Mouse (Mus musculus) stomach, postnatal 0 days (tissue): ENCODE data around the gene Sdk2. TPM values are rescaled to one million over a fixed set of nuclear protein-coding genes. Genes with fewer than 3 reads are reported as not detected.
A peak's percentile ranks its signal among the peaks of the same experiment; 100 is the strongest.

Experiments
- ATAC-seq: fragments of 200-750 bp; cut with Nextera tagmentation; 2 replicates; pipeline ENCODE4 v1.8.0; 2017; ENCODE audit not compliant: low FRiP score, low TSS enrichment
- DNase-seq: peaks from one replicate; pipeline ENCODE4 v3.0.0-alpha.2; 2016; ENCODE audit warnings: low spot score
- H3K27ac ChIP-seq: fragments of 300-500 bp; sonication (generic); replicated peaks from 2 replicates; pipeline ENCODE4 v1.5.1; 2014; ENCODE audit warnings: mild to moderate bottlenecking, control low read depth
- H3K27me3 ChIP-seq: fragments of 300-500 bp; sonication (generic); 2 replicates; pipeline ENCODE4 v1.6.1; 2014; ENCODE audit warnings: low read length; ENCODE audit not compliant: control insufficient read depth, insufficient read depth
- H3K36me3 ChIP-seq: fragments of 300-500 bp; sonication (generic); 2 replicates; pipeline ENCODE4 v1.6.1; 2014; ENCODE audit warnings: low read length, mixed read lengths; ENCODE audit not compliant: control insufficient read depth, insufficient read depth
- H3K4me1 ChIP-seq: fragments of 300-500 bp; sonication (generic); replicated peaks from 2 replicates; pipeline ENCODE4 v1.6.1; 2014; ENCODE audit warnings: antibody characterized with exemption; ENCODE audit not compliant: control insufficient read depth, insufficient read depth
- H3K4me2 ChIP-seq: fragments of 300-500 bp; sonication (generic); replicated peaks from 2 replicates; pipeline ENCODE4 v1.6.1; 2014; ENCODE audit warnings: low read depth, mild to moderate bottlenecking, control low read depth, moderate library complexity
- H3K4me3 ChIP-seq: fragments of 300-500 bp; sonication (generic); 2 replicates; pipeline ENCODE4 v1.5.1; 2014; ENCODE audit warnings: low read depth, low read length, control low read depth
- H3K9ac ChIP-seq: fragments of 300-500 bp; sonication (generic); 2 replicates; pipeline ENCODE4 v1.6.1; 2014; ENCODE audit warnings: mild to moderate bottlenecking, low read length, control low read depth, mixed read lengths
- H3K9me3 ChIP-seq: fragments of 300-500 bp; sonication (generic); 2 replicates; pipeline ENCODE4 v1.6.1; 2016; ENCODE audit warnings: low read length; ENCODE audit not compliant: control insufficient read depth
- CTCF ChIP-seq: IDR thresholded peaks from 2 replicates; pipeline ENCODE4 v1.5.1; 2016; ENCODE audit warnings: antibody characterized with exemption, low read depth, mild to moderate bottlenecking, moderate library complexity
- EP300 ChIP-seq: optimal IDR thresholded peaks from 2 replicates; pipeline ENCODE3; 2016; ENCODE audit warnings: antibody characterized with exemption
- WGBS: fragments of 180-500 bp; shearing (Covaris S2); extraction: QIAGEN DNeasy Blood & Tissue Kit; methylation state at CpG from one replicate; pipeline ENCODE4 v1.1.7; 2014; 5-methylcytosine and 5-hydroxymethylcytosine counted together
- polyA plus RNA-seq: library from polyadenylated mRNA; unstranded; fragments of >200 nt; fragmentation: Nextera tagmentation; extraction: Ambion mirVana; gene quantifications from 2 replicates; pipeline ENCODE4 v1.2.1, GENCODE M21; 2015

The Sdk2 gene
- polyA plus RNA-seq, 1 experiment from 2014 or later, result 0.45 TPM

DNA sequence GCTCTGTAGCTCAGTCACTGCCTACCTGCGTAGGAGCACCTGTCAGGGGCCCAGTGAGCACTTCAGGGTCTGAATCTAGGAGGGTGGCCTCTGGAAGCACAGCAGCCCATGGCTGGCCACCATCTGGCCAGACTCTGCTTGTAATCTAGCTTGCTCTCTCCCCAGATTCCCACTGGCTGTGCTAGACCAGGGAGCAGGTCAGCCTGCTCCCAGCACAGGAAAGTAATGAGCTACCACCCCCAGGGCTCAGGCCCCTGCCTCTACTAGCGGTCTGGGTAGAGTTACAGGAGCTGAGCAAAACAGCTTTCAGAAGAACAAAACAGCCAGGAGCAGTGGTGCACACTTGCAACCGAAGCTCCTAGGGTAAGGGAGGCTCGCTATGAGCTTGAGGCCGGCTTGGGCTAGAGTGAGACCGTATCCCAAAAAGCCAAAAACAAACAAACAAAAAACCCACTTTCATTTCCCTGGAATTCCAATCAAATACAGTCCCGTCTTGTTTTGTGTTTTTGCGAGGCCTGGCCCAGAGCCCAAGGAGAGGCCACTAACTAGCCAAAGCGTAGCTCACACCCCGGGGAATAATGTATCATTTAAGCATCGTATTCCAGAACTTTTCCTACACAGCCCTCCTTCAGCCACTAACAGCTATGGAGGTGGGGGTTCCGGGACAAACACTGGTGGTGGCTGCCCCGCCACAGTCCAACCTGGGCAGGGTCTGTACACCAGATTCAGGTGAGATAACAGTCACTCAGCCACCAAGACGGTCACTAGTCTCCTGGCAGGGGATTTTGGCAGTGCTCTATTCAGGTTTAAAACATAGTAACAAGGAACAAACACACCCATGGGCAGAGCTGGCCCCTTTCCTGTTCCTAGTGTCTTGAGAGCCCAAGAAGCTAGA, 339.6 kb downstream of the Sdk2 start:
- Histone ChIP-seq H3K27me3 (no peaks in the 10 kb centered on the region), H3K9me3 (no peaks in the 10 kb centered on the region), H3K4me1 (peaks cover 9% of the 10 kb centered on the region; the same call in 1 of the 2 replicates), H3K36me3 (peaks cover 20% of the 10 kb centered on the region; the same call in 1 of the 2 replicates), H3K4me2 (no peak overlapping the region), H3K9ac (no peak overlapping the region), H3K4me3 (no peak overlapping the region), H3K27ac (peak overlapping the region; percentile 19)
- no peak for DNase-seq
- ATAC-seq, result no peak
- WGBS, result 59% methylated on average over 14 of the region's 14 CpGs
- no peak for TF ChIP-seq CTCF
- no peak for TF ChIP-seq EP300
